Mouse (Mus musculus) small intestine, adult 2 months (tissue): ENCODE measurements around the gene Haao. TPM values are rescaled to one million over a fixed set of nuclear protein-coding genes. Genes with fewer than 3 reads are reported as not detected.
A peak's percentile ranks its signal among the peaks of the same experiment; 100 is the strongest.
"Not testable (repeated sequence)": the region's sequence is repeated elsewhere in the genome, so short reads cannot be mapped to it uniquely, and the experiment has no call there.

Source experiments
- H3K27ac ChIP-seq: fragments of 200-500 bp; 2 replicates; pipeline ENCODE4 v1.5.1; 2012; ENCODE audit warnings: low read depth, low read length, control low read depth, inconsistent platforms; ENCODE audit not compliant: insufficient read depth
- H3K27me3 ChIP-seq: fragments of 200-500 bp; 2 replicates; pipeline ENCODE4 v1.6.1; 2012; ENCODE audit warnings: mild to moderate bottlenecking, moderate library complexity, low read length, inconsistent platforms; ENCODE audit not compliant: control insufficient read depth, insufficient read depth
- H3K36me3 ChIP-seq: fragments of 200-500 bp; 2 replicates; pipeline ENCODE4 v1.6.1; 2012; ENCODE audit warnings: mild to moderate bottlenecking, low read length, control low read depth, inconsistent platforms; ENCODE audit not compliant: control insufficient read depth, insufficient read depth
- H3K4me1 ChIP-seq: fragments of 200-500 bp; 2 replicates; pipeline ENCODE4 v1.6.1; 2012; ENCODE audit warnings: low read length, inconsistent platforms, mixed read lengths; ENCODE audit not compliant: control insufficient read depth, insufficient read depth, insufficient read length
- H3K4me3 ChIP-seq: fragments of 200-500 bp; 2 replicates; pipeline ENCODE4 v1.5.1; 2012; ENCODE audit warnings: low read depth, mild to moderate bottlenecking, control low read depth, inconsistent platforms, low read length, moderate library complexity
- CTCF ChIP-seq: fragments of 200-500 bp; IDR thresholded peaks from 2 replicates; pipeline ENCODE4 v1.5.1; 2012; ENCODE audit warnings: low read depth, mild to moderate bottlenecking, control low read depth, inconsistent platforms, low read length, moderate library complexity, mixed read lengths; ENCODE audit not compliant: insufficient replicate concordance, insufficient read length; ENCODE audit errors: extremely low read depth
- POLR2A ChIP-seq: fragments of 200-500 bp; IDR thresholded peaks from 2 replicates; pipeline ENCODE4 v1.6.1; 2012; ENCODE audit warnings: low read depth, mild to moderate bottlenecking, control low read depth, inconsistent platforms, low read length, moderate library complexity
- WGBS: fragments of 180-500 bp; shearing (Covaris S2); methylation state at CpG from one replicate; pipeline ENCODE4 v1.1.7; 2018; 5-methylcytosine and 5-hydroxymethylcytosine counted together
- polyA plus RNA-seq: library from polyadenylated mRNA; depleted of rRNA; stranded (reverse); fragments of >200 nt; gene quantifications from 2 replicates; pipeline ENCODE4 v1.2.3, GENCODE M21; 2012

The Haao gene
- polyA plus RNA-seq, 1 experiment: 5.8 TPM

DNA sequence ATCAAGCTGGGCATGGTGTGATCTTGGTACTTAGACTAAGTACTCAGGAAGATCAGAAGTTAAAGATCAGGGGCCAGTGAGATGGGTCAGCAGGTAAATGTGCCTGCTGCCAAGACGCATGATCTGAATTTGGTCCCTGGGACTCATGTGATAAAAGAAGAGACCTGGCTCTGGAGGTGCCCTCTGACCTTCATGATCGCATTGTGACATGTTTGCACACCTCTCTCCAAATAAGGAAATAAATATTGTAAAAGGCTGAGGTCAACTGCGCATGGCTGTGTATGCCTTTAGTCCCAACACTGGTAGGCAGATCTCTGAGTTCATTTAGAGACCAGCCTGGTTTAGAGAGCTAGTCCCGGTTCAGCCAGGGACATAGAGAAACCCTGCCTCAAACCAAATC, 22.6 kb upstream of the Haao start:
- WGBS: 61% methylated on average over 4 of the region's 4 CpGs
- H3K4me1 ChIP-seq: no peaks in the 10 kb centered on the region
- no peak overlapping the region for H3K27ac ChIP-seq
- no peaks in the 10 kb centered on the region for H3K36me3 ChIP-seq
- H3K27me3 ChIP-seq: no peaks in the 10 kb centered on the region
- no peak overlapping the region for H3K4me3 ChIP-seq
- TF ChIP-seq CTCF (no peak), POLR2A (no peak)

DNA sequence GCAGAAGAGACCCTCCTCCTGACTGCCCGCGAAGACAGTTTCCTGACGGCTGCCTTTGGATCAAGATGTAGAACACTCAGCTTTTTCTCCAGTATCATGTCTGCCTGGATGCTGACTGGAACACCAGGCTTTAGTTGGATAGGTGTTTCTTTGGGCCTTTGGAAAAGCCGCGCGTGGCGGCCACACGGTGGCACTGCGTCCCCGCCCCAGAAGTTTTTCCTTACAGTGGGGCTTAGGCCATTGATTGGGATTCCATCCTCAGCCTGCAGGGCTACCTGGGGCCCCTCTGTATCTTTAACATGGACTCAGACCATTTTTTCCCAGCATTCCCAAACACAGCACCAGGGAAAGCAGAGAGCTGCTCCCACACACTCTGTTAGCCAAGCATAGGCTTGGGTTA, 18.8 kb upstream of the Haao start:
- WGBS: 25% methylated on average over 10 of the region's 10 CpGs
- Histone ChIP-seq H3K27me3 (no peaks in the 10 kb centered on the region), H3K4me3 (no peak overlapping the region), H3K27ac (no peak overlapping the region), H3K36me3 (no peaks in the 10 kb centered on the region), H3K4me1 (no peaks in the 10 kb centered on the region; the same call in 1 of the 2 replicates)
- TF ChIP-seq CTCF (peak; percentile 72), POLR2A (no peak)

DNA sequence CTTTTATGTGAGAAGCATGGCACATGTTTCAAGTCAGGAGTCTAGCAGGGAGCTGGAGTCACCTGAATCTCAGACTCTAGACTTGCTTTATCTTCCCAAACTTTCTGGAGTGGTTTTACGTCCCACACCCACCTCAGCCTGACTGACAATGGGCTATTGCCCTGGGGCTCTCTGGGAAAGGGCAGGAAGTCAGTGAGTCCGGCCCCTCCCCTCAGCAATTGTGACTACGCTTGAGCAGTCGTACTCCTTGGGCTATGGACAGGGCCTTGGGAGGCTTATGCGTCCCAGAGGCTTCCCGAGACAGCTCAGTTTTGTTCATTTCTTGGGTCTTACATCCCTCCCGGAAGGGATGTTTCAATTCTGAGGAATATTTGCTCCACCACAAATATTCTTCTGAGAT, 17.6 kb upstream of the Haao start:
- TF ChIP-seq POLR2A (no peak), CTCF (no peak)
- no peak overlapping the region for H3K27ac ChIP-seq
- no peak overlapping the region for H3K4me3 ChIP-seq
- H3K36me3 ChIP-seq: no peaks in the 10 kb centered on the region
- H3K4me1 ChIP-seq: no peaks in the 10 kb centered on the region; the same call in 1 of the 2 replicates
- 92% methylated on average over 7 of the region's 7 CpGs for WGBS
- no peaks in the 10 kb centered on the region for H3K27me3 ChIP-seq

DNA sequence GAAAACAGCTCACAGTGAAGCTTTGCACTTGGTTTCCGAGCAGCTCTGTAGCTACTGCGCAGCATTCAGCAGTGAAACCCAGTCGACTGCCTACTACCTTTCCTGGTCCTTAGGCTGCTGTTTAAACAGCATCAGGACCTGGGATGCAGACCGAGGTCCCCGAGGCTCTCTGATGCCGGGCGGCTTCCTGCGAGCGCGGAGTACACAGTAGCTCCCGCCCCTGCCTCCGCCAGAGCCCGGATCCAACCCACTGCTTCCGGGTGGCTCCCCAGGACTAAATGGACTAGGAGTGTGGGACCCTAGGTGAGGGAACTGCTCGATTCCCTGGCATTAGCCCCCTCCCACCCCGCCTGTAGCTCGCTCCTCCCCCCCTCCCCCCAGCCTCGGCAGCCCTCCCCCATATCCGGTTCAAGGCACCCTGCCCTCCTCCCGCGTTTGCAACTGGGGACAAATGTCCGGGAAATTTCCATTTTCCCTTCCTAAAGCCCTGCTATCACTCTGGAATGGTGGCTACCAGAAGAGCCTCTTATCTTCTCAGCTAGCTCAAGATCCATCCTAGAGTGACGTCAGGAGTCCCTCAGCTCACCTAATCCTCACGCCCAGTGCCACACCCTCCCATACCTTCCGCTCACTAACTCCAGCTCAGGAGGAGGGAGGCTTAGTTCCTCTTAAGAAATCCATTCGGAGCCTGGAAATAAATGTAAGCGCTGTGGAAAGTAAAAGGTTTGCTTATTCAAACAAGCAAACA, 14.5 kb upstream of the Haao start:
- 1% methylated on average over 26 of the region's 27 CpGs for WGBS
- no peaks in the 10 kb centered on the region for H3K36me3 ChIP-seq
- H3K27me3 ChIP-seq: no peaks in the 10 kb centered on the region
- peak overlapping the region; percentile 92 for H3K4me3 ChIP-seq
- H3K27ac ChIP-seq: peak overlapping the region; percentile 75
- H3K4me1 ChIP-seq: no peaks in the 10 kb centered on the region; the same call in 1 of the 2 replicates
- TF ChIP-seq CTCF (no peak), POLR2A (0 out of 2 replicates have a peak, but pooled peaks have one; percentile 10)

DNA sequence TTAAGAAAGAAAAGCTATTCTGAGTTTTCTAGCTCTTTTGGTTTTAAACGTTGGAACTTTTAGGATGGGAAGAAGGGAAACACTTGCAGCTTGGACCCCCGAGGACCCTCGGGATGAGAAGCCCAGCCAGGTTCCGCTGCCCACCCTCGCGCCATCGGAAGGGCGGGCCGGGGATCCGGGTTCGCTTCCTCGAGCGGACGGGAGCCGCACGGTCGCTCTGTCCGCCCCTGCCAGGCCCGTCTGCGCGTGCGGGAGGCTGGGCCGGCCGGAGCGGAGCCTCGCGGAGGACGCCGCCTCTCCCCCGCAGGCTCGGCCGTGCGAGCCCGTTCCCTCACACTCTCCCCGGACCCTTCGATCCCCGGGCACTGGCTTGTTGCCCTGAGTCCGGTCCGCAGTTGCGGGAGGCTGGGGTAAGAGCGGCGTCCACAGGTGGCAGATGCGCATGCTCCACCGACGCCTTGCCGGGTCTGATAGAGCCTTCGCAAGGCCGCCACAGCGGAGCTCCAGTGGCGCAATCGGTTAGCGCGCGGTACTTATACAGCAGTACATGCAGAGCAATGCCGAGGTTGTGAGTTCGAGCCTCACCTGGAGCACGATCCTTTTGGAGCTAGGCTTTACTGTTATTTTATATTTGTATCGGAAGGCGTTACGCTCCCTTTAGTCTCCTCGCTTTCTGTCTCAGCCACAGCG, 13.8 kb upstream of the Haao start:
- peak overlapping the region; percentile 79 for H3K27ac ChIP-seq
- H3K27me3 ChIP-seq: no peaks in the 10 kb centered on the region
- no peaks in the 10 kb centered on the region for H3K36me3 ChIP-seq
- peak overlapping the region; percentile 92 for H3K4me3 ChIP-seq
- WGBS: under 1% methylated on average over 60 of the region's 62 CpGs
- no peaks in the 10 kb centered on the region; the same call in 1 of the 2 replicates for H3K4me1 ChIP-seq
- TF ChIP-seq CTCF (no peak), POLR2A (peak; percentile 9; the same call in 1 of the 2 replicates)

DNA sequence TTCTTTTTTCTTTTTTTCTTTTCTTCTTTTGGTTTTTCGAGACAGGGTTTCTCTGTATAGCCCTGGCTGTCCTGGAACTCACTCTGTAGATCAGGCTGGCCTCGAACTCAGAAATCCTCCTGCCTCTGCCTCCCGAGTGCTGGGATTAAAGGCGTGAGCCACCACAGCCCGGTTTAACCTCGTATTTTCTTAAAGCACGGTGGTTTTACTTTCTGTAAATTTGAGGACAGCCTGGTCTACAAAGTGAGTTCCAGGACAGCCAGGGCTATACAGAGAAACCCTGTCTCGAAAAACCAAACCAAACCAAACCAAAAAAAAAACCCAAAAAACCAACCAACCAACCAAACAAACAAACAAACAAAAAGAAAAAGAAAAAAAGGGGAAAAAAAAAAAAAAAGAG, 13.2 kb upstream of the Haao start:
- not testable (repeated sequence) for H3K4me3 ChIP-seq, H3K27me3 ChIP-seq, H3K4me1 ChIP-seq, H3K36me3 ChIP-seq, H3K27ac ChIP-seq
- WGBS: 70% methylated on average over 8 of the region's 8 CpGs

DNA sequence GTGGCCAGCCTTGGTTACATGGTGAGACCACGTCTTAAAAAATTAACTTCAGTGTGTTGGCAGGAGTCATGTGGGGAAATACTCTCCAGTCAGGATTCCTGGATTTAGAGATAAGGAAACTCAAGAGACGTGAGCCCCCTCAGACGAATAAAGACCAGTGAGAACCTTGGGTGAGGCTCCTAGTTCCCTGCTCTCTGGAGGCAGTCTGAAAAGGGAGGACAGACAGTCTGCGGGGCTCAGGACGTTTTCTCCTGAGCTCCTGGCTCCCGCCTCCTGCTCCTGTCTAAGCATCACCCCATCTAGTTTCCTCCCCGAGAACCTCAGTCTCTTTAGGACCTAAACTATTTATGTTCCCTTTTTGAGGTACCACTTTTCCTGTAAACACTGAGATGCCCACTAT, 12.5 kb upstream of the Haao start:
- Histone ChIP-seq H3K27ac (no peak overlapping the region), H3K27me3 (no peaks in the 10 kb centered on the region), H3K4me3 (no peak overlapping the region), H3K4me1 (no peaks in the 10 kb centered on the region; the same call in 1 of the 2 replicates), H3K36me3 (no peaks in the 10 kb centered on the region)
- TF ChIP-seq CTCF (no peak), POLR2A (no peak)
- WGBS: 84% methylated on average over 7 of the region's 7 CpGs
